Mouse (Mus musculus): ENCODE measurements around the gene Cysrt1. TPM values are rescaled to one million over a fixed set of nuclear protein-coding genes. Genes with fewer than 3 reads are reported as not detected.
A peak's percentile ranks its signal among the peaks of the same experiment; 100 is the strongest.

The Cysrt1 gene
- polyA plus RNA-seq, 1 experiment from 2014 or later, result 326 TPM

GRCm38 (mm10) chr2:25243342-25243741 lies 1.1 kb upstream of the Cysrt1 start:
- ATAC-seq (ENCODE audit: low FRiP score, low TSS enrichment), result no peak

GRCm38 (mm10) chr2:25241438-25241775 lies 845 bp downstream of the Cysrt1 start:
- ATAC-seq (ENCODE audit: low FRiP score, low TSS enrichment) (peak; percentile 54), DNase-seq (ENCODE audit: low spot score) (peak; percentile 66)
- H3K9me3 ChIP-seq (ENCODE audit: control insufficient read depth, low read length), result no peaks in the 10 kb centered on the region
- peak overlapping the region; percentile 69; the same call in 1 of the 2 replicates for H3K9ac ChIP-seq (ENCODE audit: low read length)
- H3K4me1 ChIP-seq (replicated peaks; ENCODE audit: control insufficient read depth, insufficient read depth), result peaks cover 7% of the 10 kb centered on the region; the same call in 1 of the 2 replicates
- H3K27ac ChIP-seq (replicated peaks), result peak overlapping the region; percentile 91
- peaks cover 2% of the 10 kb centered on the region; the same call in 1 of the 2 replicates for H3K36me3 ChIP-seq (ENCODE audit: control insufficient read depth, insufficient read depth, low read length)
- H3K4me3 ChIP-seq (ENCODE audit: low read depth, low read length), result peak overlapping the region; percentile 45; the same call in 1 of the 2 replicates
- H3K27me3 ChIP-seq (ENCODE audit: control insufficient read depth, insufficient read depth, low read length), result no peaks in the 10 kb centered on the region
- WGBS, result 15% methylated on average over 6 of the region's 6 CpGs
- peak overlapping the region; percentile 78 for H3K4me2 ChIP-seq (replicated peaks; ENCODE audit: low read depth)
- TF ChIP-seq CTCF (IDR thresholded peaks at IDR 0.05; ENCODE audit: low read depth), result no peak
- TF ChIP-seq EP300 (optimal IDR thresholded peaks at IDR 0.05), result no peak

More at GRCm38 (mm10) chr2:25243342-25243741, 1.1 kb upstream of the Cysrt1 start:
- peaks cover 7% of the 10 kb centered on the region; the same call in 1 of the 2 replicates for H3K36me3 ChIP-seq (ENCODE audit: control insufficient read depth, insufficient read depth, low read length)
- no peak overlapping the region for H3K9ac ChIP-seq (ENCODE audit: low read length)
- H3K4me3 ChIP-seq (ENCODE audit: low read depth, low read length), result no peak overlapping the region
- TF ChIP-seq EP300 (optimal IDR thresholded peaks at IDR 0.05) (no peak), CTCF (IDR thresholded peaks at IDR 0.05; ENCODE audit: low read depth) (no peak)
- H3K27me3 ChIP-seq (ENCODE audit: control insufficient read depth, insufficient read depth, low read length), result no peaks in the 10 kb centered on the region
- no peak for DNase-seq (ENCODE audit: low spot score)
- H3K27ac ChIP-seq (replicated peaks), result no peak overlapping the region
- 70% methylated on average over 8 of the region's 8 CpGs for WGBS
- no peak overlapping the region for H3K4me2 ChIP-seq (replicated peaks; ENCODE audit: low read depth)
- peaks cover 7% of the 10 kb centered on the region for H3K4me1 ChIP-seq (replicated peaks; ENCODE audit: control insufficient read depth, insufficient read depth)
- H3K9me3 ChIP-seq (ENCODE audit: control insufficient read depth, low read length), result no peaks in the 10 kb centered on the region

GRCm38 (mm10) chr2:25240723-25241437 lies 1.4 kb downstream of the Cysrt1 start:
- DNase-seq (ENCODE audit: low spot score) (peak; percentile 85), ATAC-seq (ENCODE audit: low FRiP score, low TSS enrichment) (peak; percentile 66)
- H3K4me2 ChIP-seq (replicated peaks; ENCODE audit: low read depth), result peak overlapping the region; percentile 78
- H3K4me3 ChIP-seq (ENCODE audit: low read depth, low read length), result peak overlapping the region; percentile 23
- peak overlapping the region; percentile 91 for H3K27ac ChIP-seq (replicated peaks)
- H3K4me1 ChIP-seq (replicated peaks; ENCODE audit: control insufficient read depth, insufficient read depth), result peaks cover 7% of the 10 kb centered on the region; the same call in 1 of the 2 replicates
- peak overlapping the region; percentile 45; the same call in 1 of the 2 replicates for H3K9ac ChIP-seq (ENCODE audit: low read length)
- H3K27me3 ChIP-seq (ENCODE audit: control insufficient read depth, insufficient read depth, low read length), result no peaks in the 10 kb centered on the region
- H3K9me3 ChIP-seq (ENCODE audit: control insufficient read depth, low read length), result no peaks in the 10 kb centered on the region
- TF ChIP-seq EP300 (optimal IDR thresholded peaks at IDR 0.05), result no peak
- TF ChIP-seq CTCF (IDR thresholded peaks at IDR 0.05; ENCODE audit: low read depth), result no peak
- peaks cover 2% of the 10 kb centered on the region; the same call in 1 of the 2 replicates for H3K36me3 ChIP-seq (ENCODE audit: control insufficient read depth, insufficient read depth, low read length)
- WGBS, result 1% methylated on average over 29 of the region's 29 CpGs

- peaks cover 2% of the 10 kb centered on the region; the same call in 1 of the 2 replicates for H3K36me3 ChIP-seq (ENCODE audit: control insufficient read depth, insufficient read depth, low read length)
- 50% methylated on average over 8 of the region's 8 CpGs for WGBS
- H3K27me3 ChIP-seq (ENCODE audit: control insufficient read depth, insufficient read depth, low read length), result no peaks in the 10 kb centered on the region
- TF ChIP-seq CTCF (IDR thresholded peaks at IDR 0.05; ENCODE audit: low read depth), result no peak
- no peak for TF ChIP-seq EP300 (optimal IDR thresholded peaks at IDR 0.05)
- H3K4me2 ChIP-seq (replicated peaks; ENCODE audit: low read depth), result peak overlapping the region; percentile 78
- DNase-seq (ENCODE audit: low spot score), result no peak
- peaks cover 7% of the 10 kb centered on the region; the same call in 1 of the 2 replicates for H3K4me1 ChIP-seq (replicated peaks; ENCODE audit: control insufficient read depth, insufficient read depth)
- ATAC-seq (ENCODE audit: low FRiP score, low TSS enrichment), result no peak
- H3K9me3 ChIP-seq (ENCODE audit: control insufficient read depth, low read length), result no peaks in the 10 kb centered on the region
- peak overlapping the region; percentile 45; the same call in 1 of the 2 replicates for H3K9ac ChIP-seq (ENCODE audit: low read length)
- H3K27ac ChIP-seq (replicated peaks), result peak overlapping the region; percentile 91
- H3K4me3 ChIP-seq (ENCODE audit: low read depth, low read length), result peak overlapping the region; percentile 23; the same call in 1 of the 2 replicates
Measured at GRCm38 (mm10) chr2:25240310-25240709, 1.9 kb downstream of the Cysrt1 start.

GRCm38 (mm10) chr2:25239766-25240165 lies 2.5 kb downstream of the Cysrt1 start:
- no peaks in the 10 kb centered on the region for H3K9me3 ChIP-seq (ENCODE audit: control insufficient read depth, low read length)
- peak overlapping the region; percentile 29; the same call in 1 of the 2 replicates for H3K4me2 ChIP-seq (replicated peaks; ENCODE audit: low read depth)
- H3K27ac ChIP-seq (replicated peaks), result peak overlapping the region; percentile 91
- H3K4me3 ChIP-seq (ENCODE audit: low read depth, low read length), result no peak overlapping the region
- no peak for ATAC-seq (ENCODE audit: low FRiP score, low TSS enrichment)
- 72% methylated on average over 3 of the region's 3 CpGs for WGBS
- no peaks in the 10 kb centered on the region for H3K36me3 ChIP-seq (ENCODE audit: control insufficient read depth, insufficient read depth, low read length)
- DNase-seq (ENCODE audit: low spot score), result peak; percentile 38
- H3K4me1 ChIP-seq (replicated peaks; ENCODE audit: control insufficient read depth, insufficient read depth), result peaks cover 7% of the 10 kb centered on the region; the same call in 1 of the 2 replicates
- no peaks in the 10 kb centered on the region for H3K27me3 ChIP-seq (ENCODE audit: control insufficient read depth, insufficient read depth, low read length)
- no peak for TF ChIP-seq CTCF (IDR thresholded peaks at IDR 0.05; ENCODE audit: low read depth)
- no peak overlapping the region for H3K9ac ChIP-seq (ENCODE audit: low read length)

- H3K4me3 ChIP-seq (ENCODE audit: low read depth, low read length), result no peak overlapping the region
- H3K4me1 ChIP-seq (replicated peaks; ENCODE audit: control insufficient read depth, insufficient read depth), result peaks cover 7% of the 10 kb centered on the region; the same call in 1 of the 2 replicates
- peak; percentile 66 for DNase-seq (ENCODE audit: low spot score)
- ATAC-seq (ENCODE audit: low FRiP score, low TSS enrichment), result peak; percentile 69
- H3K36me3 ChIP-seq (ENCODE audit: control insufficient read depth, insufficient read depth, low read length), result no peaks in the 10 kb centered on the region
- TF ChIP-seq EP300 (optimal IDR thresholded peaks at IDR 0.05) (no peak), CTCF (IDR thresholded peaks at IDR 0.05; ENCODE audit: low read depth) (no peak)
- H3K27ac ChIP-seq (replicated peaks), result peak overlapping the region; percentile 91
- H3K4me2 ChIP-seq (replicated peaks; ENCODE audit: low read depth), result peak overlapping the region; percentile 11; the same call in 1 of the 2 replicates
- H3K9ac ChIP-seq (ENCODE audit: low read length), result no peak overlapping the region
- no peaks in the 10 kb centered on the region for H3K27me3 ChIP-seq (ENCODE audit: control insufficient read depth, insufficient read depth, low read length)
- H3K9me3 ChIP-seq (ENCODE audit: control insufficient read depth, low read length), result no peaks in the 10 kb centered on the region
Measured at GRCm38 (mm10) chr2:25238106-25238505, 4.1 kb downstream of the Cysrt1 start.
